Mouse (Mus musculus): Measurements from ENCODE around the gene Scarb1.
A peak's percentile ranks its signal among the peaks of the same experiment; 100 is the strongest.

Gene Scarb1

DNA sequence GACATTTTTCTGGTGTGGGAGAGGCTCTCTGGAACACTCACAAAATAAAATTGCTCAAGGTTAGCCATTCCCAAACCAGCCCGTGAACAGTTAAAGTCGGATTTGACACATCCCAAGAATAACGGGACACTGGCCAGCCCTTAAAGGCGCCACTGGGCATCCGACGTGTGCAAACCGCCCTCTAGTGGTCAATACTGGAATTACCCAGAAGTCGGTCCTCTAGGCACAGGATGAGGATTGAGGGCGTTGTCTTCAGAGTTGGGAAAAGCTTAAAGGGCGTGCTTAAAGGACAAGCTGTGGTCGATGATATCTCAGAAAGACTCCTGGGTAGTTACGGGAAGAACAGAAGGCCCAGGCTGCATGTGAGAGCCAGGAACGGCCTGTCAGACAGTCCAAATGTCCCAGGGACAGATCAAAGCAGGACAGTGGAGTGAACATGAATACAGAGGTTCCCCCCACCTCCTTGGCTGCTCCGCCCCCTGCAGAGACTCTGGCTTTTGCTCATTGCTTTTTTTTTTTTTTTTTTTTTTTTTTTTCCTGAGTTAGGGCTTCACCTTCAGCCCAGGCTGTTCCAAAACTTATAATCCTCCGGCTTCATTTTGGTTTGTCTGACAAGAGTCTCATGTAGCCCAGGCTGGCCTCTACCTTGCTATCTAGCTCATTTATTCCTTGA is 69.2 kb downstream of the Scarb1 start:
- peak; percentile 38 to 68 for DNase-seq (ENCODE audit: low spot score in 2 of 2)

DNA sequence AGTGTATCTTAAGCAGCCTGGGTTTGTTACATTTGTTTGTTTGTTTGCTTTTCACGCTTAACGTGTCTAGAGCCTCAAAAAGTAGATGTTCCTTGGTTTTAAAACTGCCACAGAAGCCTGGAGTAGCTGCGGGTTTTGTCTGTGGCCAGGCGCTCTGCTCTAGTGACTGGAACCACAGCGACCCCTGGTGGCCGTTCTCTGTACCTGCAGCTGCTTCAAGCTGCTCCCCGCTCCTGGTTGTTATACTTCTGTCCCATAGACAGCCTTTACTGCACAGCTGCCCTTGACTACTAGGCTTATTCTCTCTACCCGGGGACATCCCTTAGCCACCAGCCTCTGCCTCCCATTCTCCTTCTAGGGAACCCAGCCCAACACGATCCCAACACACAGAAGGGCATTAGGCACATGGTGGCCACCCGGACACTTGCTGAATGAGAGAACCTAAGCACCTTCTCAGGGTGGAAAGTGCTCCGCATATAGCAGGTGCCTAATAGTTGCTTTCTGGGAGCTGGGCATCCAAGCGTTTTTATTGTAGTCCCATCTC is 70.2 kb downstream of the Scarb1 start:
- peak; percentile 31 to 60 for DNase-seq (ENCODE audit: low spot score in 2 of 2)

GRCm38 (mm10) chr5:125269836-125270235 is 71.1 kb downstream of the Scarb1 start:
- no peak for DNase-seq (ENCODE audit: low spot score in 2 of 2)

GRCm38 (mm10) chr5:125269399-125269798 is 71.5 kb downstream of the Scarb1 start:
- DNase-seq (ENCODE audit: low spot score in 2 of 2), result no peak

DNA sequence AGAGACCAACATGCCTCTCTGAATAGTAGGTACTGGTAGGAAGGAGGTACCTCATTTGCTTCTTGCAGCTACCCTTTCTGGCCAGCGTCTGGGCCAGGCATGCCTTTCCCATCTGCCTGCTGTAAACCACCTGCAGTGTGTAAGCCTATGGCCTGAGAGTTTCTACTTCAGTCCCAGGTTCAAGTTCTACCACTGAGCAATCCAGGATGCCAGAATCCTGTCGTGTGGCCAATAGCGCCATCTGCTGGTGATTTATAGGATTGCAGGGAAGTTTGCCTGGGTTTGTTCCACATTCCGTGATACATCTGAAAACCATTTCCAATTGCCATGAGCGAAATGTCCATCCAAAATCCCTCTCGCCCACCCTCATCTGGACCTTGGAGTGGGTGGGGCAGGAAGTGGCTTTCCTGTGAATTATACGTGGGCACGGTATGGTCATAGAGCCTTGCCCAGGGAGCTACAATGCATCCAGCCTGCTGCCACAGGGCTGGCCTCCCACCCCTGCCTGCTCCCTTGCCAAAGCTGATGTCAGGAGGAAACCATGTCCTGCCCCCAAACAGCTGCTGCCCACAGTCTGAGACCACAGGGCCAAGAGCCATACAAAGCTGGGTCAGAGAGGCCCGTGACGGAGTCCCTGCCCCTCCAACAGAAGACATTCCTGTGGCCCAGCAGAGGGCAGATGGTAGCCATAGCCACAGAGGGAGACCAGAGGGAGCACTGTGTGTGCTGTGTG is 72.7 kb downstream of the Scarb1 start:
- DNase-seq (ENCODE audit: low spot score in 2 of 2), result peak; percentile 33 to 67

- no peak for DNase-seq (ENCODE audit: low spot score in 2 of 2)
Observed at GRCm38 (mm10) chr5:125267150-125267961, 73.5 kb downstream of the Scarb1 start.

DNA sequence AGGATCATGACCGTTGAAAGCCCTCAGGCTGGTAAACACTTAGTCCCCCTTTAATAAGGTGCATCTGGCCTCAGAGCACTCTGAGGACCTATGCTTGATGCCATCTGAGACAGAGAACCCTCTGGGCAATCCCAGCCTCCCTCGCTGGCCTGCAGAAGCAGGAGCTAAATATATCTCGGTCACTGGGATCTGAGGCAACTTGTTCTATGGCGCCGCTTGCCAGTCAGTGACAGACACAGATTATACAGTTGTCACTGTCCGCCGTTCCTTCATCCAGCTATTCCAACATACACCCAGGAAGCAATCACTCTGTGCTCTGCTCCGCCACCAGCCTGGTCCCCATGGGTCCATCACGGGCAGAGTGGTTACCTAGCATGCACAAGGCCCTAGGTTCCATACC is 74.8 kb downstream of the Scarb1 start:
- no peak for DNase-seq (ENCODE audit: low spot score in 2 of 2)

GRCm38 (mm10) chr5:125264700-125265099 is 76.2 kb downstream of the Scarb1 start:
- no peak for DNase-seq (ENCODE audit: low spot score in 2 of 2)

DNA sequence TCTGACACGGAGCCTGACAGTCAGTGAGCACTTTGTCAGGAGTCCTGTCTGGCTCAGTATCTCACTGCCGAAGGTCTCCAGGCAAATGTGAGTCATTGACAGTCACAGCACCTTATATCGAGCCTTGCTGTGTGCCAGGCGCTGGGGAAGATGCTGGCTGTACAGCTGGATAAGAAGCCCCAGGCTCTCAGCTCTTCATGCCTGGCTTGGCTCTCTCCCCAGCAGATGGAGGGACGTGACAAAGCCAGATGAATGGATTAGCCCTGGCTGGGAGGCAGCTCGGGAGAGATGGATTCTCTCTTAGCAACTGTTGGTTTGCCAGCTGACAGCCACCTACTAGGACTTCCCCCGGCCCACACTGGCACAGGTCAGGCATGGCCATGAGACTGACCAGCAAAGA is 78.3 kb downstream of the Scarb1 start:
- no peak for DNase-seq (ENCODE audit: low spot score in 2 of 2)

DNA sequence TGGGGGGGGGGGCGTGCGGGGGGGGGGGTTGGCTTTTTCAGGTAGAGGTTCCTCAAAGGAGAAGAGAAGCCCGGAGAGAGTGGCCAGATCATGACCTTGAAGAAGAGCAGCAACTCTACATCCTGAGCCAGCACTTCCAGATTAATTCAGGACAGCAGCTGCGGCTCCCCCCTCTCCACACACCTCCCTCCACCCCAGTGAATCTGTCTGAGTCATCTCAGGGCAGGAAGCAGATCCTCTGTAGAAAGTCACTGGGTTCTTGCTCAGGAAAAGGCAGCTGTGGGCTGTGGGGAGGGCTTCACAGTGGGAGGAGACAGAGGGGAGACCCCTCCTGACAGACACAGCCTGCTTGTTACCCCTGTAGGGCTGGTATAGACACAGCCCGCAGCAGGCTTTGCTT is 87.0 kb downstream of the Scarb1 start:
- DNase-seq (ENCODE audit: low spot score in 2 of 2), result no peak

- no peak for DNase-seq (ENCODE audit: low spot score in 2 of 2)
Observed at GRCm38 (mm10) chr5:125253448-125253847, 87.4 kb downstream of the Scarb1 start.

- DNase-seq (ENCODE audit: low spot score in 2 of 2), result no peak
Observed at GRCm38 (mm10) chr5:125252664-125253063, 88.2 kb downstream of the Scarb1 start.

GRCm38 (mm10) chr5:125251885-125252615 is 88.8 kb downstream of the Scarb1 start:
- DNase-seq (ENCODE audit: low spot score in 2 of 2), result no peak

DNA sequence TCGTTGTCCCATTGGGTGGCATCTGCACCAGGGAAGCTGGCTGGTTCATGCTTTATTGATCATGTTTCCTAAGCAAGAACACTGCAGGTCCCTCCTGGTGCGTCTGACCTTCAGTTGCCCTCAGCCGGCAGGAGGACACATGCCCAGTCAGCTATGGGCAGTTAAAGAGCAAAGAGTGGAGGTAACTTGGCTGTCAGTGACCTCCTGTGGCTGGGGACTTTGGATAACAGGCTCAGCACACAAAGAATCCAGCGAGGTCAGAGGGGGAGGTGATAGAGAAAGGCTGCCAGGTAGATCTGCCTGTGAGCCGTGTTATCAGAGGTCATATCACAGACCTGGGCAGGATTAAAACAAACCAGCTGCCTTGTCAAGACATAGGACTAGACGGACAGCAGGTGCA is 91.7 kb downstream of the Scarb1 start:
- DNase-seq (ENCODE audit: low spot score in 2 of 2), result no peak

GRCm38 (mm10) chr5:125246711-125247110 is 94.2 kb downstream of the Scarb1 start:
- DNase-seq (ENCODE audit: low spot score in 2 of 2), result no peak

GRCm38 (mm10) chr5:125245534-125246151 is 95.3 kb downstream of the Scarb1 start:
- no peak for DNase-seq (ENCODE audit: low spot score in 2 of 2)

GRCm38 (mm10) chr5:125244825-125245533 is 95.9 kb downstream of the Scarb1 start:
- no peak for DNase-seq (ENCODE audit: low spot score in 2 of 2)

GRCm38 (mm10) chr5:125243928-125244327 is 97.0 kb downstream of the Scarb1 start:
- DNase-seq (ENCODE audit: low spot score in 2 of 2), result no peak

DNA sequence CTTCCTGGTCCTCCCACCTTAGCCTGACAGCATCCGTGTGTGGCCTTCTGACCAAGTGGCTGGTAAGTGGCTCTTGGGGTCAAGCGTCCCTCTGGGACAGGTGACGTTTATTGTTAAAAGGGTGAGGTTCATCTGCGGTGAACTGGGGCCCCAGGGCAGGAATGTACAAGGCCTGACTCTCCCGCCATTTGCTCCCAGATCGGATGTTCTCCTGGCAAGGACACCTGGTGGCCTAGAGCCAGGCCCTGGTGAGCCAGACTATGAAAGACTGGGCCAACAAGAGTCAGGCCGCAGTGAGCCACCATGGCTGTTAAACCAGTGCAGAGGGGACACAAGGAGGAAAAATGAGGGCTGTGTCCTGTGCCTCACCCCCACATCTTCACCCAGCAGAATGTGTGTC is 98.8 kb downstream of the Scarb1 start:
- no peak for DNase-seq (ENCODE audit: low spot score in 2 of 2)

- no peak for DNase-seq (ENCODE audit: low spot score in 2 of 2)
Observed at GRCm38 (mm10) chr5:125241627-125242026, 99.3 kb downstream of the Scarb1 start.
